Mouse (Mus musculus): ENCODE results near the gene Susd3. TPM values are rescaled to one million over a fixed set of nuclear protein-coding genes. Genes with fewer than 3 reads are reported as not detected.

Gene Susd3
- total and polyA plus RNA-seq, 3 experiments, result 0.52 to 10.9 (median 5.0) TPM

- peak; percentile 92 for DNase-seq
Observed at GRCm38 (mm10) chr13:49187288-49188218, 61.0 kb downstream of the Susd3 start, which contains the start of gene Ninj1. Gene Ninj1, plus strand, starts transcription at chr13:49187485.

- DNase-seq, result no peak
Observed at GRCm38 (mm10) chr13:49186798-49187287, 61.7 kb downstream of the Susd3 start.

GRCm38 (mm10) chr13:49183646-49184045 is 64.9 kb downstream of the Susd3 start:
- peak; percentile 66 for DNase-seq

GRCm38 (mm10) chr13:49183161-49183560 is 65.3 kb downstream of the Susd3 start:
- DNase-seq, result peak; percentile 62

- no peak for DNase-seq
Observed at GRCm38 (mm10) chr13:49181411-49181984, 67.0 kb downstream of the Susd3 start.

GRCm38 (mm10) chr13:49180691-49181090 is 67.8 kb downstream of the Susd3 start:
- no peak for DNase-seq

Other genes with a start within 250 kb of the Susd3 start
- 1 to 10 TPM; 2.5 to 3.2 TPM for gene Wnk2, start 100.7 kb downstream of the Susd3 start, total RNA-seq (2021)
- 4.2 and 4.5 TPM in 2 replicates for gene Wnk2, start 100.7 kb downstream of the Susd3 start, polyA plus RNA-seq (2012; rRNA removed)
- gene Ninj1, start 61.2 kb downstream of the Susd3 start, total RNA-seq (2021), result 10 to 100 TPM; 64.9 to 66.3 TPM
- gene Ninj1, start 61.2 kb downstream of the Susd3 start, polyA plus RNA-seq (2012; rRNA removed), result 184 and 303 TPM in 2 replicates
- 10 to 100 TPM; 69.7 to 78.1 TPM for gene Card19, start 32.7 kb downstream of the Susd3 start, total RNA-seq (2021)
- gene Card19, start 32.7 kb downstream of the Susd3 start, polyA plus RNA-seq (2012; rRNA removed), result 250 and 286 TPM in 2 replicates
- gene Fgd3, start 71.6 kb upstream of the Susd3 start, total RNA-seq (2021), result 1 to 10 TPM; 3.1 to 6.0 TPM
- 1.3 and 2.3 TPM in 2 replicates for gene Fgd3, start 71.6 kb upstream of the Susd3 start, polyA plus RNA-seq (2012; rRNA removed)
- gene Bicd2, start 92.9 kb upstream of the Susd3 start, total RNA-seq (2021), result 10 to 100 TPM; 34.7 to 43.2 TPM
- 25.1 and 25.2 TPM in 2 replicates for gene Bicd2, start 92.9 kb upstream of the Susd3 start, polyA plus RNA-seq (2012; rRNA removed)
- gene Ippk, start 172.5 kb upstream of the Susd3 start, total RNA-seq (2021), result 10 to 100 TPM; 27.0 to 38.3 TPM
- 6.8 and 8.4 TPM in 2 replicates for gene Ippk, start 172.5 kb upstream of the Susd3 start, polyA plus RNA-seq (2012; rRNA removed)
- gene Tes3-ps, start 244.6 kb upstream of the Susd3 start, total RNA-seq (2021), result 1 to 10 TPM; 1.2 to 1.5 TPM
- not detected in 2 replicates for gene Tes3-ps, start 244.6 kb upstream of the Susd3 start, polyA plus RNA-seq (2012; rRNA removed)

Data from adrenal gland, adult 2 months (tissue).